Mouse (Mus musculus) stomach, embryonic 14.5 days (tissue): Measurements from ENCODE around the gene Dhrs1. TPM values are rescaled to one million over a fixed set of nuclear protein-coding genes. Genes with fewer than 3 reads are reported as not detected.

Experiments
- ATAC-seq: fragments of 200-750 bp; cut with Nextera tagmentation; 2 replicates; pipeline ENCODE4 v1.8.0; 2017; ENCODE audit warnings: low read depth, moderate TSS enrichment; ENCODE audit not compliant: insufficient number of reproducible peaks, insufficient read depth, low FRiP score
- H3K27ac ChIP-seq: fragments of 300-500 bp; sonication (generic); 2 replicates; pipeline ENCODE4 v1.5.1; 2014; ENCODE audit warnings: mild to moderate bottlenecking, low read length, moderate library complexity, mixed read lengths
- H3K27me3 ChIP-seq: fragments of 300-500 bp; sonication (generic); 2 replicates; pipeline ENCODE4 v1.6.1; 2014; ENCODE audit warnings: low read length, control low read depth, mixed read lengths; ENCODE audit not compliant: control insufficient read depth, insufficient read depth
- H3K36me3 ChIP-seq: fragments of 300-500 bp; sonication (generic); 2 replicates; pipeline ENCODE4 v1.6.1; 2014; ENCODE audit warnings: mild to moderate bottlenecking, control low read depth, low read length, moderate library complexity, mixed read lengths; ENCODE audit not compliant: control insufficient read depth, insufficient read depth
- H3K4me1 ChIP-seq: fragments of 300-500 bp; sonication (generic); 2 replicates; pipeline ENCODE4 v1.6.1; 2014; ENCODE audit warnings: low read length, control low read depth, mixed read lengths; ENCODE audit not compliant: control insufficient read depth, insufficient read depth
- H3K4me2 ChIP-seq: fragments of 300-500 bp; sonication (generic); replicated peaks from 2 replicates; pipeline ENCODE4 v1.6.1; 2014; ENCODE audit warnings: low read depth, low read length, control low read depth
- H3K4me3 ChIP-seq: fragments of 300-500 bp; sonication (generic); 2 replicates; pipeline ENCODE4 v1.5.1; 2014; ENCODE audit warnings: low read depth, low read length, control low read depth
- H3K9ac ChIP-seq: fragments of 300-500 bp; sonication (generic); replicated peaks from 2 replicates; pipeline ENCODE4 v1.6.1; 2014; ENCODE audit warnings: low read depth, mild to moderate bottlenecking, control low read depth, low read length, moderate library complexity, mixed read lengths
- H3K9me3 ChIP-seq: fragments of 300-500 bp; sonication (generic); 2 replicates; pipeline ENCODE4 v1.6.1; 2016; ENCODE audit warnings: low read depth, low read length, control low read depth; ENCODE audit not compliant: control insufficient read depth
- whole genome bisulfite sequencing: fragments of 180-500 bp; shearing (Covaris S2); extraction: QIAGEN DNeasy Blood & Tissue Kit; methylation state at CpG from one replicate; pipeline ENCODE4 v1.1.7; 2014; 5-methylcytosine and 5-hydroxymethylcytosine counted together
- polyA plus RNA-seq: library from polyadenylated mRNA; unstranded; fragments of >200 nt; fragmentation: Nextera tagmentation; extraction: Ambion mirVana; gene quantifications from 2 replicates; pipeline ENCODE4 v1.2.1, GENCODE M21; 2014

The Dhrs1 gene
- polyA plus RNA-seq, 1 experiment from 2014 or later = 83.0 TPM

DNA sequence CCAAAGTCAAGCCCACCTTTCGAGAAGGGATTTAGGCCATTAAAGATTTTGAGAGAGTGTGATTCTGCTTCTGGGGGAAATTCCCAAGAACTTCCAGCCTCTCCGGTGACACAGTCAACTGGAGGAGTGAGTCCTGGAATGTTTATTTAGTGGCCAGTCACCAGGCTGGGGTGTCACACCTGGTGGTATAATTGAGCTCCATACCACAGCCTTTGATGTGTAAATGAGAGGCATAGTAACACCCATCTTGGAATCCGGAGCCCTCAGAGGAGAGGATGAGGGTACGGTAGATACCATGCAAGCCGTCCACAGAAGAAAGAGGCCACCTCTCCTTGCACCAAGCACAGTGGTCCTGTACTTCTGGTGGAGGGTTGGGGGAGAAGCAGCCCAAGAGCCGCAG is 42.7 kb downstream of the Dhrs1 start:
- H3K27me3 ChIP-seq = no peaks in the 10 kb centered on the region
- H3K4me2 ChIP-seq = no peak overlapping the region
- no peak overlapping the region for H3K9ac ChIP-seq
- WGBS = 46% methylated on average over 6 of the region's 6 CpGs
- ATAC-seq = no peak
- no peak overlapping the region for H3K4me3 ChIP-seq
- H3K9me3 ChIP-seq = no peaks in the 10 kb centered on the region
- H3K36me3 ChIP-seq = no peaks in the 10 kb centered on the region
- H3K4me1 ChIP-seq = no peaks in the 10 kb centered on the region
- no peak overlapping the region for H3K27ac ChIP-seq

DNA sequence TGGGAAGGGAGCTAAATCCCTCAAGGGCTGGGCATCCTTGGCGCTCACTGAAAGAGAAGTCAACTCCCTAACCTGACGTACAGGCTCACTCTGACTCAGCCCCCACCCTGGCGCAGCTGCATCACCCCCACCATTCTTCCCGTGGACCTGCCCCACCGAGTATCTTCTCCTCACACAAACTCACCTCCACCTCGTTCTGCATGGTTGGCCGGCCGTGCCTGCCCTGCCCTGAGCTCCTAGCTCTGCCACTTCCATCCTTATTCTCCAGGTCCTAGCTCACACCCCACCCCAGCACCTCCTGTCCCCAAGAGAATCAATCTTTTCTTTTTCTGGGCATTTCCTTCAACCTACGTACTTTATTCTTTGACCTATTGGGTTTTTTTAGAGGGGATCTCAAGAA is 44.4 kb downstream of the Dhrs1 start:
- Histone ChIP-seq H3K4me2 (no peak overlapping the region), H3K9ac (no peak overlapping the region), H3K4me1 (no peaks in the 10 kb centered on the region), H3K27ac (no peak overlapping the region), H3K36me3 (no peaks in the 10 kb centered on the region), H3K4me3 (no peak overlapping the region), H3K27me3 (no peaks in the 10 kb centered on the region), H3K9me3 (no peaks in the 10 kb centered on the region)
- WGBS = 67% methylated on average over 9 of the region's 9 CpGs
- ATAC-seq = no peak

DNA sequence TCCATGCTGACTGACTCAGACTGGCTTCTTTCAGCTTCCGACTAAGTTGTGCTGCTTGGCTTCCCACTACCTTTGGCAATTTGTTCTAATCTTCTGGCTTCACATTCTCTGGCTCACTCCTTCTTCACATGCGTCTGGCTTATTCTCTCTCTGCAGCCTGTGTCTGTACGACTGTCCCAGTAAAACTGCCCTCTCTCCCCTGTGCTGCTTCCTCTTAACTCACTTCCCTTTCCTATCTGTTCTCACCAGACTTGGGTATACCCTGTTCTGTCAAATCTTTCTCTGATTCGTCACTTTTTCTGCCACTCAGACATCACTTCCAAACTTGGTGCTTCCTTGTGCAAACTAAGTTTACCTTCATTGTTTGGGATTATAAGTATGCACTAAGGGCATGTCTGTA is 48.3 kb downstream of the Dhrs1 start:
- ATAC-seq = no peak
- H3K36me3 ChIP-seq = no peaks in the 10 kb centered on the region
- H3K4me2 ChIP-seq = no peak overlapping the region
- no peaks in the 10 kb centered on the region for H3K27me3 ChIP-seq
- 80% methylated on average over 4 of the region's 4 CpGs for WGBS
- no peaks in the 10 kb centered on the region for H3K9me3 ChIP-seq
- no peak overlapping the region for H3K4me3 ChIP-seq
- H3K9ac ChIP-seq = no peak overlapping the region
- no peaks in the 10 kb centered on the region for H3K4me1 ChIP-seq
- H3K27ac ChIP-seq = no peak overlapping the region

DNA sequence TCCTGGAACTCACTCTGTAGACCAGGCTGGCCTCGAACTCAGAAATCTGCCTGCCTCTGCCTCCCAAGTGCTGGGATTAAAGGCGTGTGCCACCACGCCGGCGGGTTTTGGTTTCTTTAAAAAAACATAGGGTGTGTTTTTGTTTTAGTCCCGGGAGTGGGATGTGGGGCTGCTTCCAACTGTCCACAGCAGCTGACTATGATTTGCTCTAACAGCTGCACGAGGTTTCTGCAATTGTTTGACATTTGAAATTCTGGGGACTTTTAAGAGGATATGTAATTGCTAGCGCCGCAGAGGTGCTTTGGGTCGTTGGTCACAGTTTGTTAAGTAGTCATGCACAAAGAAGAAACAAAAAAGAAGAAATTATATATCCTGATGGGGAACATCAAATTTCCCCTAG is 56.1 kb downstream of the Dhrs1 start:
- H3K9me3 ChIP-seq = no peaks in the 10 kb centered on the region
- 66% methylated on average over 10 of the region's 10 CpGs for WGBS
- no peaks in the 10 kb centered on the region for H3K36me3 ChIP-seq
- no peaks in the 10 kb centered on the region for H3K4me1 ChIP-seq
- H3K4me2 ChIP-seq = no peak overlapping the region
- no peak overlapping the region for H3K4me3 ChIP-seq
- H3K9ac ChIP-seq = no peak overlapping the region
- ATAC-seq = no peak
- H3K27me3 ChIP-seq = no peaks in the 10 kb centered on the region
- no peak overlapping the region for H3K27ac ChIP-seq

Other genes with a start within 250 kb of the Dhrs1 start
- gene Cpne6, start 235.2 kb downstream of the Dhrs1 start, polyA plus RNA-seq = 0.19 and 0.24 TPM in 2 replicates
- gene Nrl, start 220.7 kb downstream of the Dhrs1 start, polyA plus RNA-seq = not detected in 2 replicates
- 43.4 and 44.0 TPM in 2 replicates for gene Pck2, start 205.4 kb downstream of the Dhrs1 start, polyA plus RNA-seq
- 67.6 and 69.6 TPM in 2 replicates for gene Dcaf11, start 185.7 kb downstream of the Dhrs1 start, polyA plus RNA-seq
- gene A730061H03Rik, start 185.3 kb downstream of the Dhrs1 start, polyA plus RNA-seq = 0.91 and 1.2 TPM in 2 replicates
- gene Fitm1, start 170.1 kb downstream of the Dhrs1 start, polyA plus RNA-seq = 0.61 TPM in 1 of 2 replicates, not detected in the other
- 161 and 170 TPM in 2 replicates for gene Psme1, start 167.6 kb downstream of the Dhrs1 start, polyA plus RNA-seq
- 5.9 and 7.1 TPM in 2 replicates for gene Emc9, start 160.4 kb downstream of the Dhrs1 start, polyA plus RNA-seq
- 296 and 307 TPM in 2 replicates for gene Psme2, start 154.6 kb downstream of the Dhrs1 start, polyA plus RNA-seq
- gene Rnf31, start 154.0 kb downstream of the Dhrs1 start, polyA plus RNA-seq = 13.2 and 15.1 TPM in 2 replicates
- gene Irf9, start 142.1 kb downstream of the Dhrs1 start, polyA plus RNA-seq = 7.4 and 8.1 TPM in 2 replicates
- 7.1 and 10.9 TPM in 2 replicates for gene Rec8, start 127.7 kb downstream of the Dhrs1 start, polyA plus RNA-seq
- gene Ipo4, start 109.7 kb downstream of the Dhrs1 start, polyA plus RNA-seq = 93.6 and 105 TPM in 2 replicates
- 3.7 and 3.9 TPM in 2 replicates for gene Gm49378, start 107.8 kb downstream of the Dhrs1 start, polyA plus RNA-seq
- 109 and 112 TPM in 2 replicates for gene Tm9sf1, start 101.9 kb downstream of the Dhrs1 start, polyA plus RNA-seq
- gene Tssk4, start 95.5 kb downstream of the Dhrs1 start, polyA plus RNA-seq = 0.59 and 1.6 TPM in 2 replicates
- 54.8 and 55.8 TPM in 2 replicates for gene Mdp1, start 85.2 kb downstream of the Dhrs1 start, polyA plus RNA-seq
- 56.8 and 63.6 TPM in 2 replicates for gene Gmpr2, start 73.7 kb downstream of the Dhrs1 start, polyA plus RNA-seq
- gene Nedd8, start 73.6 kb downstream of the Dhrs1 start, polyA plus RNA-seq = 535 and 580 TPM in 2 replicates
- gene Tinf2, start 63.9 kb downstream of the Dhrs1 start, polyA plus RNA-seq = 44.2 and 45.5 TPM in 2 replicates
- gene Tgm1, start 31.8 kb downstream of the Dhrs1 start, polyA plus RNA-seq = 19.5 and 21.3 TPM in 2 replicates
- gene Rabggta, start 23.4 kb downstream of the Dhrs1 start, polyA plus RNA-seq = 30.0 and 31.0 TPM in 2 replicates
- gene Nop9, start within 50 bp of the Dhrs1 start, polyA plus RNA-seq = 36.6 and 38.8 TPM in 2 replicates
- gene Cideb, start 12.8 kb upstream of the Dhrs1 start, polyA plus RNA-seq = 2.3 and 2.6 TPM in 2 replicates
- gene Ltb4r2, start 15.7 kb upstream of the Dhrs1 start, polyA plus RNA-seq = 0.13 and 0.52 TPM in 2 replicates
- 0.42 and 0.88 TPM in 2 replicates for gene Ltb4r1, start 20.3 kb upstream of the Dhrs1 start, polyA plus RNA-seq
- 4.3 and 5.8 TPM in 2 replicates for gene Adcy4, start 38.4 kb upstream of the Dhrs1 start, polyA plus RNA-seq
- 25.3 and 32.3 TPM in 2 replicates for gene Ripk3, start 43.2 kb upstream of the Dhrs1 start, polyA plus RNA-seq
- 54.9 and 56.6 TPM in 2 replicates for gene Nfatc4, start 77.5 kb upstream of the Dhrs1 start, polyA plus RNA-seq
- gene Nynrin, start 108.3 kb upstream of the Dhrs1 start, polyA plus RNA-seq = 14.2 and 17.2 TPM in 2 replicates
- 0.36 and 0.45 TPM in 2 replicates for gene Cbln3, start 138.7 kb upstream of the Dhrs1 start, polyA plus RNA-seq
- gene Khnyn, start 139.3 kb upstream of the Dhrs1 start, polyA plus RNA-seq = 10.4 TPM in 2 replicates
- gene Sdr39u1, start 154.6 kb upstream of the Dhrs1 start, polyA plus RNA-seq = 64.4 and 71.5 TPM in 2 replicates
- gene Cma1, start 199.0 kb upstream of the Dhrs1 start, polyA plus RNA-seq = 2.6 and 3.4 TPM in 2 replicates
- gene Cma2, start 205.3 kb upstream of the Dhrs1 start, polyA plus RNA-seq = not detected in 2 replicates